Mouse (Mus musculus): ENCODE measurements around the gene Erfe. TPM values are rescaled to one million over a fixed set of nuclear protein-coding genes. Genes with fewer than 3 reads are reported as not detected.

Gene Erfe
- polyA plus RNA-seq, 2 experiments, result 1.5 to 2.1 TPM

- H3K27me3 ChIP-seq (ENCODE audit: control insufficient read depth, insufficient read depth, low read length), result no peaks in the 10 kb centered on the region
- no peaks in the 10 kb centered on the region; the same call in 1 of the 2 replicates for H3K36me3 ChIP-seq (ENCODE audit: control insufficient read depth, insufficient read depth, low read length)
- WGBS, result 6% methylated on average over 42 of the region's 65 CpGs
- peak overlapping the region; percentile 82 for H3K4me3 ChIP-seq (replicated peaks; ENCODE audit: low read length)
- ATAC-seq (ENCODE audit: low FRiP score, low read depth), result peak; percentile 27
- H3K9ac ChIP-seq (ENCODE audit: low read depth, low read length, severe bottlenecking), result peak overlapping the region; percentile 75
- peak overlapping the region; percentile 64 for H3K27ac ChIP-seq (replicated peaks; ENCODE audit: low read depth, low read length)
- TF ChIP-seq POLR2A (IDR thresholded peaks at IDR 0.05; ENCODE audit: borderline replicate concordance, extremely low read depth, insufficient read depth, insufficient read length), result no peak
- peaks cover 26% of the 10 kb centered on the region for H3K4me1 ChIP-seq (ENCODE audit: control insufficient read depth, insufficient read depth, low read length)
- H3K9me3 ChIP-seq (ENCODE audit: control insufficient read depth, low read length), result no peaks in the 10 kb centered on the region
- no peak for DNase-seq (ENCODE audit: low spot score)
- peak overlapping the region; percentile 99 for H3K4me2 ChIP-seq (replicated peaks; ENCODE audit: low read depth, low read length, severe bottlenecking)
These were observed 46.2 kb downstream of the Erfe start for GRCm38 (mm10) chr1:91412286-91413029.

- TF ChIP-seq POLR2A (IDR thresholded peaks at IDR 0.05; ENCODE audit: borderline replicate concordance, extremely low read depth, insufficient read depth, insufficient read length), result peak; percentile 76; the same call in 1 of the 2 replicates
- H3K36me3 ChIP-seq (ENCODE audit: control insufficient read depth, insufficient read depth, low read length), result no peaks in the 10 kb centered on the region; the same call in 1 of the 2 replicates
- no peaks in the 10 kb centered on the region for H3K9me3 ChIP-seq (ENCODE audit: control insufficient read depth, low read length)
- H3K9ac ChIP-seq (ENCODE audit: low read depth, low read length, severe bottlenecking), result peak overlapping the region; percentile 75
- ATAC-seq (ENCODE audit: low FRiP score, low read depth) (peak; percentile 92), DNase-seq (ENCODE audit: low spot score) (peak; percentile 97)
- H3K27me3 ChIP-seq (ENCODE audit: control insufficient read depth, insufficient read depth, low read length), result no peaks in the 10 kb centered on the region
- WGBS, result 1% methylated on average over 30 of the region's 34 CpGs
- H3K27ac ChIP-seq (replicated peaks; ENCODE audit: low read depth, low read length), result peak overlapping the region; percentile 64
- peaks cover 26% of the 10 kb centered on the region for H3K4me1 ChIP-seq (ENCODE audit: control insufficient read depth, insufficient read depth, low read length)
- H3K4me3 ChIP-seq (replicated peaks; ENCODE audit: low read length), result peak overlapping the region; percentile 82
- H3K4me2 ChIP-seq (replicated peaks; ENCODE audit: low read depth, low read length, severe bottlenecking), result peak overlapping the region; percentile 99
These were observed 46.8 kb downstream of the Erfe start for GRCm38 (mm10) chr1:91413030-91413506.

GRCm38 (mm10) chr1:91413536-91413897 lies 47.3 kb downstream of the Erfe start:
- H3K9ac ChIP-seq (ENCODE audit: low read depth, low read length, severe bottlenecking), result peak overlapping the region; percentile 48; the same call in 1 of the 2 replicates
- H3K4me1 ChIP-seq (ENCODE audit: control insufficient read depth, insufficient read depth, low read length), result peaks cover 26% of the 10 kb centered on the region

GRCm38 (mm10) chr1:91413898-91414594 lies 47.8 kb downstream of the Erfe start, which contains the start of gene Hes6:
Gene Hes6, minus strand, starts transcription at chr1:91414038.
- H3K4me2 ChIP-seq (replicated peaks; ENCODE audit: low read depth, low read length, severe bottlenecking), result peak within 1 kb of the TSS; percentile 99
- peak within 1 kb of the TSS; percentile 82 for H3K4me3 ChIP-seq (replicated peaks; ENCODE audit: low read length)
- H3K27ac ChIP-seq (replicated peaks; ENCODE audit: low read depth, low read length), result peak within 1 kb of the TSS; percentile 64
- no peaks in the 10 kb centered on the region for H3K9me3 ChIP-seq (ENCODE audit: control insufficient read depth, low read length)
- DNase-seq (ENCODE audit: low spot score) (peak; percentile 88), ATAC-seq (ENCODE audit: low FRiP score, low read depth) (peak; percentile 66)
- H3K9ac ChIP-seq (ENCODE audit: low read depth, low read length, severe bottlenecking), result peak within 1 kb of the TSS; percentile 75
- peaks cover 26% of the 10 kb centered on the region for H3K4me1 ChIP-seq (ENCODE audit: control insufficient read depth, insufficient read depth, low read length)
- WGBS, result under 1% methylated on average over 35 of the region's 39 CpGs
- no peaks in the 10 kb centered on the region for H3K27me3 ChIP-seq (ENCODE audit: control insufficient read depth, insufficient read depth, low read length)
- H3K36me3 ChIP-seq (ENCODE audit: control insufficient read depth, insufficient read depth, low read length), result no peaks in the 10 kb centered on the region; the same call in 1 of the 2 replicates
- no peak for TF ChIP-seq POLR2A (IDR thresholded peaks at IDR 0.05; ENCODE audit: borderline replicate concordance, extremely low read depth, insufficient read depth, insufficient read length)

More at GRCm38 (mm10) chr1:91413536-91413897, 47.3 kb downstream of the Erfe start:
- Histone ChIP-seq H3K4me2 (replicated peaks; ENCODE audit: low read depth, low read length, severe bottlenecking) (peak overlapping the region; percentile 99), H3K4me3 (replicated peaks; ENCODE audit: low read length) (peak overlapping the region; percentile 82), H3K9me3 (ENCODE audit: control insufficient read depth, low read length) (no peaks in the 10 kb centered on the region), H3K27me3 (ENCODE audit: control insufficient read depth, insufficient read depth, low read length) (no peaks in the 10 kb centered on the region), H3K36me3 (ENCODE audit: control insufficient read depth, insufficient read depth, low read length) (no peaks in the 10 kb centered on the region; the same call in 1 of the 2 replicates), H3K27ac (replicated peaks; ENCODE audit: low read depth, low read length) (peak overlapping the region; percentile 64)
- DNase-seq (ENCODE audit: low spot score) (no peak), ATAC-seq (ENCODE audit: low FRiP score, low read depth) (no peak)
- 0% methylated on average over 14 of the region's 14 CpGs for WGBS
- no peak for TF ChIP-seq POLR2A (IDR thresholded peaks at IDR 0.05; ENCODE audit: borderline replicate concordance, extremely low read depth, insufficient read depth, insufficient read length)

GRCm38 (mm10) chr1:91414903-91415302 lies 48.7 kb downstream of the Erfe start:
- H3K9me3 ChIP-seq (ENCODE audit: control insufficient read depth, low read length), result no peaks in the 10 kb centered on the region
- no peak for TF ChIP-seq POLR2A (IDR thresholded peaks at IDR 0.05; ENCODE audit: borderline replicate concordance, extremely low read depth, insufficient read depth, insufficient read length)
- no peak overlapping the region; the same call in 1 of the 2 replicates for H3K9ac ChIP-seq (ENCODE audit: low read depth, low read length, severe bottlenecking)
- DNase-seq (ENCODE audit: low spot score), result peak; percentile 49
- WGBS, result 32% methylated on average over 4 of the region's 4 CpGs
- no peak for ATAC-seq (ENCODE audit: low FRiP score, low read depth)
- H3K4me3 ChIP-seq (replicated peaks; ENCODE audit: low read length), result no peak overlapping the region
- peak overlapping the region; percentile 99 for H3K4me2 ChIP-seq (replicated peaks; ENCODE audit: low read depth, low read length, severe bottlenecking)
- H3K4me1 ChIP-seq (ENCODE audit: control insufficient read depth, insufficient read depth, low read length), result peaks cover 26% of the 10 kb centered on the region
- no peaks in the 10 kb centered on the region; the same call in 1 of the 2 replicates for H3K36me3 ChIP-seq (ENCODE audit: control insufficient read depth, insufficient read depth, low read length)
- H3K27ac ChIP-seq (replicated peaks; ENCODE audit: low read depth, low read length), result peak overlapping the region; percentile 64
- H3K27me3 ChIP-seq (ENCODE audit: control insufficient read depth, insufficient read depth, low read length), result no peaks in the 10 kb centered on the region
